Mouse (Mus musculus) v-Abl transformed pro-B cells (cell line): ENCODE measurements at regions not wholly inside any gene's neighbourhood (a gene's known extent, or its start where the extent isn't known, plus 50 kb on each side); places are given as distances from the start of the nearest gene placed in this dataset.

Source experiments
- in situ Hi-C, 2 experiments: fragments of 400-800 bp; cut with MboI; formaldehyde crosslinking; loops; one replicate each; pipeline ENCODE4 v1.15.1; 2025; ENCODE audit not compliant: unreplicated experiment in 2 of 2

- in situ Hi-C loops, result no loop called here
Observed at GRCm38 (mm10) chr16:93152765-93153489, 327.0 kb upstream of the Runx1 start.

GRCm38 (mm10) chr16:93152057-93152456 lies 326.1 kb upstream of the Runx1 start:
- in situ Hi-C loops, result no loop called here

GRCm38 (mm10) chr16:93151652-93152051 lies 325.7 kb upstream of the Runx1 start:
- in situ Hi-C loops, result no loop called here

GRCm38 (mm10) chr16:93150451-93150850 lies 324.5 kb upstream of the Runx1 start:
- in situ Hi-C loops, result no loop called here

- in situ Hi-C loops, result loop anchor here (5.0 to 10.0 kb wide), 2 partner anchors 307 to 450 kb away; no protein-coding TSS in a partner anchor
Observed at GRCm38 (mm10) chr16:93147525-93148222, 321.7 kb upstream of the Runx1 start.

- in situ Hi-C loops, result loop anchor here (5.0 to 10.0 kb wide), 2 partner anchors 308 to 450 kb away; no protein-coding TSS in a partner anchor
Observed at GRCm38 (mm10) chr16:93146812-93147211, 320.9 kb upstream of the Runx1 start.

- in situ Hi-C loops, result loop anchor here (5.0 to 10.0 kb wide), 2 partner anchors 309 to 448 kb away; no protein-coding TSS in a partner anchor
Observed at GRCm38 (mm10) chr16:93145617-93146016, 319.7 kb upstream of the Runx1 start.

- in situ Hi-C loops, result loop anchor here (5.0 to 10.0 kb wide), 4 partner anchors 148 to 447 kb away; partner anchors contain the start of gene Runx1 (in 1 of the 2)
Observed at GRCm38 (mm10) chr16:93144033-93144432, 318.1 kb upstream of the Runx1 start.

GRCm38 (mm10) chr16:93143164-93143563 lies 317.2 kb upstream of the Runx1 start:
- in situ Hi-C loops, result loop anchor here (5.0 to 10.0 kb wide), 4 partner anchors 149 to 446 kb away; partner anchors contain the start of gene Runx1 (in 1 of the 2)

- in situ Hi-C loops, result loop anchor here (5.0 to 10.0 kb wide), 4 partner anchors 150 to 445 kb away; partner anchors contain the start of gene Runx1 (in 1 of the 2)
Observed at GRCm38 (mm10) chr16:93141967-93142366, 316.0 kb upstream of the Runx1 start.

GRCm38 (mm10) chr16:93140535-93141110 lies 314.7 kb upstream of the Runx1 start:
- in situ Hi-C loops, result loop anchor here (5.0 to 10.0 kb wide), 4 partner anchors 152 to 443 kb away; partner anchors contain the start of gene Runx1 (in 1 of the 2)

- in situ Hi-C loops, result loop anchor here in 1 of 2 experiments (10.0 kb wide), 1 partner anchor 572 kb away; no protein-coding TSS in a partner anchor
Observed at GRCm38 (mm10) chr16:93137249-93137648, 311.3 kb upstream of the Runx1 start.

GRCm38 (mm10) chr16:93131404-93131803 lies 305.5 kb upstream of the Runx1 start:
- in situ Hi-C loops, result loop anchor here in 1 of 2 experiments (10.0 kb wide), 1 partner anchor 567 kb away; no protein-coding TSS in a partner anchor

GRCm38 (mm10) chr16:93130622-93131021 lies 304.7 kb upstream of the Runx1 start:
- in situ Hi-C loops, result loop anchor here in 1 of 2 experiments (10.0 kb wide), 1 partner anchor 566 kb away; no protein-coding TSS in a partner anchor

GRCm38 (mm10) chr16:93123707-93124106 lies 297.8 kb upstream of the Runx1 start:
- in situ Hi-C loops, result no loop called here

GRCm38 (mm10) chr16:93116111-93116969 lies 290.4 kb upstream of the Runx1 start:
- in situ Hi-C loops, result no loop called here

- in situ Hi-C loops, result no loop called here
Observed at GRCm38 (mm10) chr16:93110912-93111311, 285.0 kb upstream of the Runx1 start.

GRCm38 (mm10) chr16:93110451-93110850 lies 284.5 kb upstream of the Runx1 start:
- in situ Hi-C loops, result no loop called here

GRCm38 (mm10) chr16:93109683-93110407 lies 283.9 kb upstream of the Runx1 start:
- in situ Hi-C loops, result no loop called here
